Mouse (Mus musculus) MEL (cell line): Measurements from ENCODE around the gene Fam173b.

ENCODE experiments used
- EP300 ChIP-seq, 2 experiments: IDR thresholded peaks; 2 replicates each; pipeline ENCODE4 v1.6.1; 2011; ENCODE audit warnings: improper control_type of control experiment in 2 of 2, low read length in 2 of 2, low read depth in 1 of 2, mild to moderate bottlenecking in 1 of 2
- ETS1 ChIP-seq: IDR thresholded peaks from 2 replicates; pipeline ENCODE4 v1.6.1; 2012; ENCODE audit warnings: low read depth, mild to moderate bottlenecking, inconsistent platforms, low read length, improper control_type of control experiment, moderate library complexity
- GATA1 ChIP-seq: IDR thresholded peaks from 2 replicates; pipeline ENCODE4 v1.6.1; 2011; ENCODE audit warnings: low read depth, low read length, improper control_type of control experiment
- KAT2A ChIP-seq: conservative IDR thresholded peaks from 2 replicates; pipeline ENCODE4 v1.6.1; 2012; ENCODE audit warnings: low read depth, low read length, improper control_type of control experiment, inconsistent platforms
- MYB ChIP-seq: IDR thresholded peaks from 2 replicates; pipeline ENCODE4 v1.6.1; 2011; ENCODE audit warnings: mild to moderate bottlenecking, low read depth, low read length, improper control_type of control experiment
- POLR2A ChIP-seq, 2 experiments: IDR thresholded peaks; 2 replicates each; pipeline ENCODE4 v1.6.1; 2011 to 2012; ENCODE audit warnings: low read length in 2 of 2, mild to moderate bottlenecking in 2 of 2, control low read depth in 1 of 2, improper control_type of control experiment in 1 of 2, low read depth in 1 of 2, moderate library complexity in 1 of 2; ENCODE audit not compliant: control insufficient read depth in 1 of 2, insufficient read depth in 1 of 2, poor library complexity in 1 of 2
- ZNF384 ChIP-seq: IDR thresholded peaks from 2 replicates; pipeline ENCODE4 v1.6.1; 2012; ENCODE audit warnings: low read depth, mild to moderate bottlenecking, inconsistent platforms, low read length, improper control_type of control experiment

DNA sequence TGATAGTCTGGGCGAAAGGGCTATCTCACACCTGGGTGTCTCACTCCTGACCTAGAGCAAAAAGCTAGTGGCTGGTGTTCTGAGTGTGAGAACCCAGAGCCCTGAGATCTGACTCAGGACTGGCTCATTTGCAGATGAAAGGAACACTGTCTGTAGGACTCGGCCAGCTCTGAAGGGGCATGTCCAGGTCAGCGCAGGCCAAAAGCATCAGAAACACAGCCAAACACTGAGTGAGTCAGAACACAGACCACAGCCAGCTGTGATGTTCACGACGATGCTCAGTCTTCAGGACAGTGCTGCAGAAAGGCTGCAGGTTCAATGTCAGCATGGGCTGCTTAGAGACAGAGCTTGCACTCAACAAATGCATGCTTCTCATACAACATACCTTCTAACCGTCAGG, 40.3 kb upstream of the Fam173b start:
- TF ChIP-seq EP300 (IDR thresholded peaks at IDR 0.05; ENCODE audit: low read depth in 1 of 2, low read length in 2 of 2): no peak
- no peak for TF ChIP-seq POLR2A (IDR thresholded peaks at IDR 0.05; ENCODE audit: control insufficient read depth in 1 of 2, insufficient read depth in 1 of 2, low read depth in 1 of 2, low read length in 2 of 2, poor library complexity in 1 of 2)
- TF ChIP-seq ETS1: no peak
- TF ChIP-seq KAT2A: no peak
- TF ChIP-seq GATA1: no peak
- no peak for TF ChIP-seq MYB
- no peak for TF ChIP-seq ZNF384
